Mouse (Mus musculus): ENCODE measurements around the gene Fcrla.

Fcrla gene

GRCm38 (mm10) chr1:170889310-170889709, 38.1 kb downstream of the Fcrla start:
- no peak for DNase-seq (ENCODE audit: low read depth, low spot score)

- peak; percentile 24 for DNase-seq (ENCODE audit: low read depth, low spot score)
Measured at GRCm38 (mm10) chr1:170886044-170886458, 41.3 kb downstream of the Fcrla start.

GRCm38 (mm10) chr1:170884978-170885561, 42.3 kb downstream of the Fcrla start, which contains the start of the genes Gm26620 and Dusp12:
Gm26620 (plus strand) TSS chr1:170885065.
Dusp12 (minus strand) TSS chr1:170885540.
- DNase-seq (ENCODE audit: low read depth, low spot score): peak; percentile 98

- no peak for DNase-seq (ENCODE audit: low read depth, low spot score)
Measured at GRCm38 (mm10) chr1:170884390-170884789, 43.0 kb downstream of the Fcrla start.

GRCm38 (mm10) chr1:170882915-170883485, 44.4 kb downstream of the Fcrla start:
- no peak for DNase-seq (ENCODE audit: low read depth, low spot score)

GRCm38 (mm10) chr1:170876906-170877305, 50.5 kb downstream of the Fcrla start:
- no peak for DNase-seq (ENCODE audit: low read depth, low spot score)

GRCm38 (mm10) chr1:170875676-170876075, 51.7 kb downstream of the Fcrla start:
- DNase-seq (ENCODE audit: low read depth, low spot score): no peak

GRCm38 (mm10) chr1:170871961-170872360, 55.4 kb downstream of the Fcrla start:
- no peak for DNase-seq (ENCODE audit: low read depth, low spot score)

- no peak for DNase-seq (ENCODE audit: low read depth, low spot score)
Measured at GRCm38 (mm10) chr1:170871402-170871801, 56.0 kb downstream of the Fcrla start.

- DNase-seq (ENCODE audit: low read depth, low spot score): no peak
Measured at GRCm38 (mm10) chr1:170868905-170869283, 58.5 kb downstream of the Fcrla start.

GRCm38 (mm10) chr1:170868107-170868904, 59.1 kb downstream of the Fcrla start:
- DNase-seq (ENCODE audit: low read depth, low spot score): peak; percentile 97

GRCm38 (mm10) chr1:170867691-170868105, 59.7 kb downstream of the Fcrla start, which contains the start of gene Atf6:
Atf6 (minus strand) TSS chr1:170867771.
- peak; percentile 98 for DNase-seq (ENCODE audit: low read depth, low spot score)
